9 mouse cellular contexts compared by ENCODE assay signal in the genomic region with DNA sequence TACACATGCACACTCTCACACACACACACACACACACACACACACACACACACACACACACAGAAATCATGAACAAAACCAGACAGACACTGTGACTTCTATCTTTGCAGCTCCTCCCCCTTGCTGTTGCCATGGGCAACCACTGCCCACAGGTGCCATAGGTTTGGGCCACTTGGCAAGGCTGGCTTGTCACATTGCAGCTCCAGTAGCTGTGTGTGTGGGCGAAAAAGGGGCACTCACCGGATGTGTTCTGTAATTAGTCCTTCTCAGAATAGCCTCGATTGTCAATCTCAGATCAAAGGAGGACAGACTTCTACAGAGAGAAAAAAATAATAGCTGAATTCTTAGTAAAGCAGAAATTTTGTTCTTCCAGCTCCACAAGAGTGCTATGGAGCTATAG.
DNase-seq lines count a peak whose midpoint lies in the region; ATAC-seq lines count a peak whose summit lies in the region.
"Had no signal": no experiment of that assay in that cellular context is flagged by ENCODE, and none has a peak within 500 bp of the region (broad histone marks: within the 10 kb centered on the region; RNA-seq: fewer than 3 reads in every experiment).

No protein-coding gene starts in this region.

- peak; percentile 50; the same call in 1 of the 2 replicates for ATAC-seq in midbrain, embryonic 13.5 days
- ATAC-seq in intestine, embryonic 15.5 days = no peak

- no peak for DNase-seq in midbrain, embryonic 10.5 days (ENCODE audit: low spot score)
- peak; percentile 81 for DNase-seq in brain, adult 2 months (ENCODE audit: low read depth, low spot score)
- peak; percentile 15 to 75 for DNase-seq in left cerebral cortex, adult 8-10 months (ENCODE audit: low spot score in 2 of 2)
- peak; percentile 36 for DNase-seq in right cerebral cortex, postnatal 14 days
- DNase-seq in ovary, adult 18-20 months (ENCODE audit: low spot score) = no peak
- no peak for DNase-seq in embryo, embryonic 10 days (ENCODE audit: low spot score)

- no peaks in the 10 kb centered on the region for H3K4me1 ChIP-seq in midbrain, embryonic 13.5 days (replicated peaks)
- H3K4me1 ChIP-seq in midbrain, embryonic 10.5 days = peaks cover 8% of the 10 kb centered on the region; the same call in 1 of the 2 replicates
- no peaks in the 10 kb centered on the region for H3K4me1 ChIP-seq in intestine, embryonic 15.5 days (replicated peaks)
- H3K4me1 ChIP-seq: embryonic facial prominence, embryonic 13.5 days had no signal

- H3K27me3 ChIP-seq in midbrain, embryonic 13.5 days = no peaks in the 10 kb centered on the region
- no peaks in the 10 kb centered on the region for H3K27me3 ChIP-seq in midbrain, embryonic 10.5 days (ENCODE audit: low read depth, poor library complexity, severe bottlenecking)
- no peaks in the 10 kb centered on the region for H3K27me3 ChIP-seq in intestine, embryonic 15.5 days (replicated peaks)
- H3K27me3 ChIP-seq: embryonic facial prominence, embryonic 13.5 days had no signal

- 70% methylated on average over 3 of the region's 3 CpGs for WGBS in midbrain, embryonic 13.5 days
- 76% methylated on average over 3 of the region's 3 CpGs for whole genome bisulfite sequencing in midbrain, embryonic 10.5 days
- WGBS in intestine, embryonic 15.5 days = 79% methylated on average over 3 of the region's 3 CpGs

- H3K4me3 ChIP-seq in midbrain, embryonic 13.5 days (replicated peaks) = no peak overlapping the region
- no peak overlapping the region for H3K4me3 ChIP-seq in midbrain, embryonic 10.5 days
- H3K4me3 ChIP-seq in intestine, embryonic 15.5 days (replicated peaks) = no peak overlapping the region
- H3K4me3 ChIP-seq: embryonic facial prominence, embryonic 13.5 days had no signal

- H3K4me2 ChIP-seq in midbrain, embryonic 13.5 days (replicated peaks) = no peak overlapping the region
- H3K4me2 ChIP-seq in intestine, embryonic 15.5 days (replicated peaks) = no peak overlapping the region
- H3K4me2 ChIP-seq: embryonic facial prominence, embryonic 13.5 days had no signal

- no peak overlapping the region for H3K9ac ChIP-seq in midbrain, embryonic 13.5 days (replicated peaks)
- H3K9ac ChIP-seq in intestine, embryonic 15.5 days = no peak overlapping the region
- H3K9ac ChIP-seq: embryonic facial prominence, embryonic 13.5 days had no signal

- no peak overlapping the region for H3K27ac ChIP-seq in midbrain, embryonic 13.5 days
- no peak overlapping the region for H3K27ac ChIP-seq in midbrain, embryonic 10.5 days (replicated peaks)
- no peak overlapping the region for H3K27ac ChIP-seq in intestine, embryonic 15.5 days
- H3K27ac ChIP-seq: embryonic facial prominence, embryonic 13.5 days had no signal

- H3K9me3 ChIP-seq in midbrain, embryonic 13.5 days = no peaks in the 10 kb centered on the region
- H3K9me3 ChIP-seq in midbrain, embryonic 10.5 days (replicated peaks) = no peaks in the 10 kb centered on the region
- H3K9me3 ChIP-seq in intestine, embryonic 15.5 days = no peaks in the 10 kb centered on the region
- H3K9me3 ChIP-seq: embryonic facial prominence, embryonic 13.5 days had no signal

- no peaks in the 10 kb centered on the region for H3K36me3 ChIP-seq in midbrain, embryonic 13.5 days
- no peaks in the 10 kb centered on the region for H3K36me3 ChIP-seq in midbrain, embryonic 10.5 days
- H3K36me3 ChIP-seq in intestine, embryonic 15.5 days = no peaks in the 10 kb centered on the region
- H3K36me3 ChIP-seq: embryonic facial prominence, embryonic 13.5 days had no signal

Comparison
In these comparisons a context has a peak if more than half of its experiments do, and no peak if none do; other contexts are left out.
1. DNase-seq: peak in brain, adult 2 months (single experiment), left cerebral cortex, adult 8-10 months (2 of 2) and right cerebral cortex, postnatal 14 days (single experiment); none in midbrain, embryonic 10.5 days (single experiment), ovary, adult 18-20 months (single experiment) and embryo, embryonic 10 days (single experiment).